Mouse (Mus musculus) Patski (cell line): ENCODE results near the gene Pycr2. TPM values are rescaled to one million over a fixed set of nuclear protein-coding genes. Genes with fewer than 3 reads are reported as not detected.
A peak's percentile ranks its signal among the peaks of the same experiment; 100 is the strongest.

Source experiments
- ATAC-seq: fragments of 100-300 bp; one replicate; pipeline ENCODE4 v1.8.0; 2021
- CTCF ChIA-PET: fragments of 350-600 bp; sonication (Branson Sonifier 250); formaldehyde crosslinking; loops from one replicate; lab custom pipeline; 2022; ENCODE audit warnings: inconsistent platforms; lab: Charles Lee
- POLR2A ChIA-PET: fragments of 350-600 bp; sonication (Branson Sonifier 250); formaldehyde crosslinking; loops from one replicate; lab custom pipeline; 2022; ENCODE audit warnings: antibody characterized with exemption, inconsistent platforms; lab: Charles Lee
- DNase-seq: peaks from one replicate; pipeline ENCODE4 v3.0.0-alpha.2; 2011; ENCODE audit warnings: low read depth, low spot score
- H3K27me3 ChIP-seq: fragments of 371-371 bp; one replicate; pipeline ENCODE4 v1.5.1; 2021
- CTCF ChIP-seq: fragments of 100-300 bp; IDR thresholded peaks from one replicate; pipeline ENCODE4 v1.5.1; 2021
- in situ Hi-C: fragments of 300-500 bp; cut with MboI; formaldehyde crosslinking; loops from 3 replicates; pipeline ENCODE4 v1.11.1; 2018; ENCODE audit warnings: low pct_unique_long_range_greater_than_20kb, mixed read lengths
- polyA plus RNA-seq: library from polyadenylated mRNA; unstranded; gene quantifications from one replicate; pipeline ENCODE4 v1.2.3, GENCODE M21; 2021

Pycr2 gene
- polyA plus RNA-seq, 1 experiment from 2014 or later = 62.2 TPM

DNA sequence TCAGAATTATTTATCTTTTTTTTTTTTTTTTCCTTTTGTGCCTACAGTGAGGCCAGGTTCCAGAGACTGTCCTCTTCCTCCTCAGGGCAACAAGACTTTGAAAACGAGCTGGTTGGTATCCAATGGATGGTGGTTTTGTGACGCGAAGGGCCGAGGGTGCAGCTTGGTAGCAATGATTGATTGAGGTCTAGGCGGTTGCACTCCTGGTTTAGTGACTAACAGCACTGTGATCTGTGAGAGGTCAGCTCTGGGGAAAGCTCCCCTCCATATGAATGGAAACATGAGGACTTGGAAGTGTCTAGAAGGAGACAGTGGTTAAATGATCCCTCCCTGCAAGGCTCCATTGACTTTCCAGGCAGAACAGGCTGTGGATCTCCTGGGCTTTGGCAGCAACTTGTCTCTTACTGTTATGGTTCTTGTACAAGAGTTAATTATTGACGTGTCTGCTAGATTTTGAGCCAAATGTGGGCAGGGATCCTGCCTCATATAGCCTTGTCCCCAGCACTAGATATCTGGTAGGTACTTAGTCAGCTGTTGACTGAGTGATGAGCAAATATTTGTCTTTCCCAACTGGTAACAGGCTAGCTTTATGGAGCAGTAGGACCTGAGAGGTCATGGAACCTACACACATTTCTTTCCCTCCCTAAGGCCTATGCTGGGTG is 48.1 kb downstream of the Pycr2 start:
- ChIA-PET CTCF (interaction anchor here (0.8 to 1.6 kb wide), 3 partner anchors 15 to 48 kb away, joined by 3 to 5 read pairs (median 4); partner anchors contain the start of gene Pycr2), POLR2A (interaction anchor here (0.7 to 1.2 kb wide), 2 partner anchors 10 to 31 kb away, joined by 6 to 8 read pairs; partner anchors contain the start of gene Tmem63a)
- DNase-seq (peak; percentile 92), ATAC-seq (peak; percentile 63)
- TF ChIP-seq CTCF = no peak
- in situ Hi-C loops = no loop called here
- no peaks in the 10 kb centered on the region for H3K27me3 ChIP-seq

DNA sequence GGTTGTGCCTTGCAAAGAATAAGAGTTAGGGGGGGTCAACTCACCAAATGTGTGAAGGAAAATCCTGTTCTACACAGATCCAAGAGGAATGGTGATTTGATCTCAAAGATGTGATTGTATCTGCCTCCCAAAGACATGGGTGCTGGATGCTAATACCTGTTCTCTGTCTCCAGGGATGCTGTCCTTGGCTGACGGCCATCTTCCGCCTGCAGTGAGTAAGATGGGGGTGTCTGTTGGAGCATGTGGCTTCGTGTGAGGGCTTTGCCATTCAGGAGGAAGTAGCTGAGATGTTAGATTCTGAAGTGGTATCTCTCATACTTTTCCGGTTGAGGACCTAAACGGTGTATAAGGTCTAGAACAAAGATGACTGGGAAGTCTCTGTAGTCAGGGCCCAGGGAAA is 48.7 kb downstream of the Pycr2 start:
- no peaks in the 10 kb centered on the region for H3K27me3 ChIP-seq
- TF ChIP-seq CTCF = no peak
- no peak for ATAC-seq
- in situ Hi-C loops = no loop called here
- ChIA-PET CTCF (interaction anchor here (1.6 kb wide), 2 partner anchors 12 to 15 kb away, joined by 3 to 4 read pairs; no protein-coding TSS in a partner anchor), POLR2A (no interaction called here)
- DNase-seq = no peak

DNA sequence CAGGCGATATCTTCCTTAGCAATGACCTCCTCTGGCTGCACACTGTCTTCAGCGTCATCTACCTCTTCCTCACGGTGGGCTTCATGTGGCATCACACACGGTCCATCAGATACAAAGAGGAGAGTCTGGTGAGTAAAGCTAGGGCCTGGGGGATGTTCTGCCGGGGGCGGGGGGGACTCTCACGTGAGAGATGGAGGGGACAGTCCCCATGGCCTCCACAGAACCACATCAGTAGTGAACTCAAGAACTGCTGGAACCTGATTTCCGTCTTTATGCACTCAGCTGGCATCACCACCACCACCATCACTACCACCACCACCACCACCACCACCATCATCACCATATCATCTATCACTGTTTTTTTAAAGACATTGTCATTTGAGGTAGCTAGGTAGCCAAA is 52.3 kb downstream of the Pycr2 start:
- CTCF ChIA-PET = interaction anchor here (1.9 kb wide), 1 partner anchor 15 kb away, joined by 6 read pairs; the partner anchor contains the start of gene Tmem63a
- in situ Hi-C loops = no loop called here

DNA sequence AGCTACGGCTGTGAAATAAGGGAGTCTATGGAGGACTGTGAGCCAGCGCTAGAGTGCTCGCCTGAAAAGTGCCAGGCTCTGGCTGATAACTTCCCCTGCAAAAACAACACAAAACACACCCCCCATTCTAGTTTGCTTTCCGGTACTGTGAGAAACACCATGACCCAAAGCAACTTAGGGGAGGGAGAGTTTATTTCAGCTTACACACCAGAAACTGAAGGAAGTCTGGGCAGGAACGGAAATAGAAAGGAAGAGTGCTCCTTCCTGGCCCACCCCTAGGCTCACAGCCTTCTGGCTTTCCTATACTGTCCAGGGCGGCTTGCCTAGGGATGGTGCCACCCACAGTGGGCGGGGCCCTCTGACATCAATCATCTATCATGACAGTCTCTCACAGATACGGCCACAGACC is 52.9 kb downstream of the Pycr2 start:
- ATAC-seq = no peak

More for the DNA sequence above, 52.3 kb downstream of the Pycr2 start:
- DNase-seq = no peak
- TF ChIP-seq CTCF = no peak
- no peak for ATAC-seq
- POLR2A ChIA-PET = no interaction called here
- H3K27me3 ChIP-seq = no peaks in the 10 kb centered on the region

More for the DNA sequence above, 52.9 kb downstream of the Pycr2 start:
- H3K27me3 ChIP-seq = no peaks in the 10 kb centered on the region
- ChIA-PET CTCF (no interaction called here), POLR2A (no interaction called here)
- no peak for DNase-seq
- in situ Hi-C loops = no loop called here
- TF ChIP-seq CTCF = no peak

Other genes starting within 250 kb of the Pycr2 start
- not detected for gene Mixl1, start 207.3 kb upstream of the Pycr2 start, polyA plus RNA-seq
- gene Acbd3, start 178.2 kb upstream of the Pycr2 start, polyA plus RNA-seq = 53.4 TPM
- gene H3f3a, start 90.3 kb upstream of the Pycr2 start, polyA plus RNA-seq = 683 TPM
- 29.0 TPM for gene Sde2, start 53.2 kb upstream of the Pycr2 start, polyA plus RNA-seq
- gene Lefty2, start 11.2 kb upstream of the Pycr2 start, polyA plus RNA-seq = 0.04 TPM
- gene Lefty1, start 30.7 kb downstream of the Pycr2 start, polyA plus RNA-seq = 0.06 TPM
- gene Tmem63a, start 38.1 kb downstream of the Pycr2 start, polyA plus RNA-seq = 39.3 TPM
- gene Ephx1, start 116.6 kb downstream of the Pycr2 start, polyA plus RNA-seq = 10.9 TPM
- 0.03 TPM for gene 9130409I23Rik, start 146.9 kb downstream of the Pycr2 start, polyA plus RNA-seq
- gene Nvl, start 239.9 kb downstream of the Pycr2 start, polyA plus RNA-seq = 23.1 TPM
- gene Cnih4, start 240.4 kb downstream of the Pycr2 start, polyA plus RNA-seq = 144 TPM